Mouse (Mus musculus) gonadal fat pad, adult 2 months (tissue): Measurements from ENCODE around the gene Frmd4b. TPM values are rescaled to one million over a fixed set of nuclear protein-coding genes. Genes with fewer than 3 reads are reported as not detected.

Experiments
- DNase-seq: peaks from one replicate; pipeline ENCODE4 v3.0.0-alpha.2; 2012; ENCODE audit warnings: low read depth
- polyA plus RNA-seq: library from polyadenylated mRNA; depleted of rRNA; stranded (reverse); fragments of >200 nt; gene quantifications from 2 replicates; pipeline ENCODE4 v1.2.3, GENCODE M21; 2012

The Frmd4b gene
- polyA plus RNA-seq, 1 experiment, result 11.3 TPM

GRCm38 (mm10) chr6:97473672-97474071 is 143.7 kb downstream of the Frmd4b start:
- DNase-seq, result no peak

GRCm38 (mm10) chr6:97472873-97473550 is 144.3 kb downstream of the Frmd4b start:
- no peak for DNase-seq

GRCm38 (mm10) chr6:97463898-97464524 is 153.3 kb downstream of the Frmd4b start:
- no peak for DNase-seq

GRCm38 (mm10) chr6:97462421-97462820 is 154.9 kb downstream of the Frmd4b start:
- no peak for DNase-seq

- no peak for DNase-seq
Observed at GRCm38 (mm10) chr6:97459112-97459511, 158.2 kb downstream of the Frmd4b start.

GRCm38 (mm10) chr6:97458358-97458757 is 159.0 kb downstream of the Frmd4b start:
- no peak for DNase-seq

- no peak for DNase-seq
Observed at GRCm38 (mm10) chr6:97457954-97458353, 159.4 kb downstream of the Frmd4b start.

- no peak for DNase-seq
Observed at GRCm38 (mm10) chr6:97457210-97457609, 160.1 kb downstream of the Frmd4b start.

- DNase-seq, result no peak
Observed at GRCm38 (mm10) chr6:97452223-97452622, 165.1 kb downstream of the Frmd4b start.

GRCm38 (mm10) chr6:97449806-97450205 is 167.5 kb downstream of the Frmd4b start:
- DNase-seq, result no peak

GRCm38 (mm10) chr6:97447020-97447419 is 170.3 kb downstream of the Frmd4b start:
- DNase-seq, result no peak

- DNase-seq, result no peak
Observed at GRCm38 (mm10) chr6:97444145-97444544, 173.2 kb downstream of the Frmd4b start.

- no peak for DNase-seq
Observed at GRCm38 (mm10) chr6:97443522-97443921, 173.8 kb downstream of the Frmd4b start.

GRCm38 (mm10) chr6:97441357-97441756 is 176.0 kb downstream of the Frmd4b start:
- no peak for DNase-seq

- DNase-seq, result no peak
Observed at GRCm38 (mm10) chr6:97438918-97439645, 178.3 kb downstream of the Frmd4b start.

GRCm38 (mm10) chr6:97434753-97435152 is 182.6 kb downstream of the Frmd4b start:
- DNase-seq, result no peak

GRCm38 (mm10) chr6:97431309-97432004 is 185.9 kb downstream of the Frmd4b start:
- no peak for DNase-seq

GRCm38 (mm10) chr6:97430519-97430918 is 186.8 kb downstream of the Frmd4b start:
- DNase-seq, result no peak

GRCm38 (mm10) chr6:97429688-97430343 is 187.5 kb downstream of the Frmd4b start:
- DNase-seq, result no peak

GRCm38 (mm10) chr6:97419771-97420446 is 197.4 kb downstream of the Frmd4b start:
- peak; percentile 31 for DNase-seq

- DNase-seq, result no peak
Observed at GRCm38 (mm10) chr6:97416972-97417554, 200.3 kb downstream of the Frmd4b start.
